Comparison of ENCODE assay signal across 8 mouse cellular contexts in genomic region chr16:84834745-84835440, GRCm38 (mm10). TPM values are rescaled to one million over a fixed set of nuclear protein-coding genes. Genes with fewer than 3 reads are reported as not detected.
DNase-seq lines count a peak whose midpoint lies in the region; ATAC-seq and TF ChIP-seq lines count a peak whose summit lies in the region.

Gene Gabpa (plus strand): TSS chr16:84834925.

- peak within 1 kb of the TSS; percentile 98 for H3K27ac ChIP-seq in hindbrain, embryonic 13.5 days

- H3K4me1 ChIP-seq in hindbrain, embryonic 13.5 days (replicated peaks) = peaks cover 31% of the 10 kb centered on the region

- TF ChIP-seq CTCF in Patski (IDR thresholded peaks at IDR 0.05) = no peak

- H3K9me3 ChIP-seq in hindbrain, embryonic 13.5 days = no peaks in the 10 kb centered on the region

- no peaks in the 10 kb centered on the region for H3K27me3 ChIP-seq in Patski
- H3K27me3 ChIP-seq in hindbrain, embryonic 13.5 days = no peaks in the 10 kb centered on the region

- in situ Hi-C loops in Patski (cut with MboI; ENCODE audit: low pct_unique_long_range_greater_than_20kb) = loop anchor here (5.0 to 25.0 kb wide), 2 partner anchors 98 to 327 kb away; partner anchors contain the start of genes App and Mrpl39

- POLR2A ChIA-PET in Patski (lab: Charles Lee) = interaction anchor here (0.6 to 1.3 kb wide), 3 partner anchors 16 to 1549 kb away, joined by 3 to 4 read pairs (median 3); no protein-coding TSS in a partner anchor

- under 1% methylated on average over 52 of the region's 52 CpGs for WGBS in hindbrain, embryonic 13.5 days

- DNase-seq in Patski (ENCODE audit: low read depth, low spot score) = peak; percentile 83
- DNase-seq in cerebellum, postnatal 14 days = peak; percentile 91
- peak; percentile 84 to 90 for DNase-seq in frontal cortex, postnatal 14 days (ENCODE audit: low spot score in 2 of 2)
- peak; percentile 74 to 76 for DNase-seq in layer of hippocampus, postnatal 25 days (ENCODE audit: extremely low spot score in 1 of 2, low spot score in 1 of 2)
- DNase-seq in lung, postnatal 25 days (ENCODE audit: low spot score) = peak; percentile 96
- peak; percentile 95 for DNase-seq in retina, embryonic 14.5 days (ENCODE audit: low spot score)
- DNase-seq in thymus, postnatal 4 days = peak; percentile 91

- H3K9ac ChIP-seq in hindbrain, embryonic 13.5 days = peak within 1 kb of the TSS; percentile 96

- CTCF ChIA-PET in Patski (lab: Charles Lee) = interaction anchor here (0.8 to 2.4 kb wide), 3 partner anchors 10 to 100 kb away, joined by 4 to 8 read pairs (median 4); partner anchors contain the start of gene Mrpl39

- H3K4me3 ChIP-seq in hindbrain, embryonic 13.5 days = peak within 1 kb of the TSS; percentile 96

- H3K4me2 ChIP-seq in hindbrain, embryonic 13.5 days = peak within 1 kb of the TSS; percentile 80

- ATAC-seq in Patski = peak; percentile 94
- ATAC-seq in hindbrain, embryonic 13.5 days (ENCODE audit: low FRiP score) = peak; percentile 96

- H3K36me3 ChIP-seq in hindbrain, embryonic 13.5 days = peaks cover 25% of the 10 kb centered on the region

RNA-seq across cellular contexts. Expression of gene Gabpa, which starts in this region (rescaled TPM):
- polyA plus RNA-seq in Patski (2021) = 41.0 TPM
- 20.9 and 21.4 TPM in 2 replicates for polyA plus RNA-seq in hindbrain, embryonic 13.5 days (2015; fragmentation: Nextera tagmentation; extraction: Ambion mirVana)
- total RNA-seq in layer of hippocampus, postnatal 25 days (2021) = 10 to 100 TPM; 24.1 to 25.9 TPM

Comparison
In these comparisons a context has a peak if more than half of its experiments do, and no peak if none do; other contexts are left out.
1. Peak in every context shown above with its lines: DNase-seq, ATAC-seq, H3K4me3 ChIP-seq and H3K27ac ChIP-seq.